Mouse (Mus musculus): ENCODE data around the gene Hmgn5. TPM values are rescaled to one million over a fixed set of nuclear protein-coding genes. Genes with fewer than 3 reads are reported as not detected.

Hmgn5 gene
- polyA plus RNA-seq, 1 experiment from 2014 or later, result 12.6 TPM

Other genes with a start within 250 kb of the Hmgn5 start
- 4.6 and 5.9 TPM in 2 replicates for gene Brwd3, start 179.0 kb downstream of the Hmgn5 start, polyA plus RNA-seq (2014; fragmentation: Nextera tagmentation; extraction: Ambion mirVana)
- 180 and 198 TPM in 2 replicates for gene Sh3bgrl, start 82.0 kb upstream of the Hmgn5 start, polyA plus RNA-seq (2014; fragmentation: Nextera tagmentation; extraction: Ambion mirVana)
- gene Gm6377, start 183.4 kb upstream of the Hmgn5 start, polyA plus RNA-seq (2014; fragmentation: Nextera tagmentation; extraction: Ambion mirVana), result 0.22 and 0.29 TPM in 2 replicates

Measured in midbrain, embryonic 14.5 days (tissue).